Mouse (Mus musculus): ENCODE results near the gene Ttc32. TPM values are rescaled to one million over a fixed set of nuclear protein-coding genes. Genes with fewer than 3 reads are reported as not detected.

The Ttc32 gene
- 47.3 TPM for polyA plus RNA-seq (2014; fragmentation: Illumina TruSeq; extraction: RNeasy Lipid Tissue Mini Kit (QIAGEN cat#74804); ENCODE audit: low read depth, low replicate concordance)

DNA sequence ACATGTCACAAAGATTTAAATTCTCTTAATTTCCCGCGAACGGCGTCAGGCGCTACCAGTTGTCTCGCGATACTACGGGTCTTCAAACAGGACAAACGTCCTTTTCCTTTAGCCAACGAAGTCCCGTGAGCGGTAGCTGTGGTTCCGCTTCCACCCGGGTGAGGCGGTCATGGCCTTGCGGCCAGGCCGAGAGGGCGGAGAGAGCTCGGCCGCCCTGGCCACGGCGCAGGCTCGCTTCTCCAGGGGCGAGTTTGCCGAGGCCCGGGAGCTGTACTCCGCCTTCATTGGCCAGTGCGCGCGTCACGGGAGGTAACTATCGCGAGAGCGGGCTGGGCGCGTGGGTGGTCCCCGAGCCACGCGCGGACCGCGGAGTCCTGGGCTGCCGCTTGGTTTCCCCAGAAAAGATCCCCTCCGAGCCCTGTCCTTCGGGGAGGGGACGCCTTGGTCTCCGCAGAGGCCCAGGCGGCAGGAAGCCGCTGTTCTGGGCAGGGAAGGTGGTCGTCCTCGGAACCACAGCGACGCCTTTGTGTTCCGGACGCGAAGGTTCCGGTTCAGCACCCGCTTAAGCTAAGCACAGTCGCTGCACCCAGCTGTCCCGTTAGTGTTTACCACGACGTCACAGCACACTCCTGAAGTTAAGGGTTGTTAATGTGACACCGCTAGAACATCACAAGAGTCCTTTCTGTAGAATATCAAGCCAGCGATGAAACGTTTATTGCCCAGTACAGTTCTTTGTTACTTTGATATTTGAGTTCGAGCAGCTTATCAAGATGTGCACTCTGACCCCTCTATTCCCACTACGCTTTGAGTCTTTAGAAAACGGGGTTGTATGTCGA lies at the start of gene Ttc32:
Gene Ttc32 (plus strand): TSS at position 110 of the 836 bp plus-strand sequence.

Other genes with a start within 250 kb of the Ttc32 start
- gene Laptm4a, start 108.3 kb upstream of the Ttc32 start, polyA plus RNA-seq (2014; fragmentation: Illumina TruSeq; extraction: RNeasy Lipid Tissue Mini Kit (QIAGEN cat#74804); ENCODE audit: low read depth, low replicate concordance), result 350 TPM
- gene Matn3, start 82.1 kb upstream of the Ttc32 start, polyA plus RNA-seq (2014; fragmentation: Illumina TruSeq; extraction: RNeasy Lipid Tissue Mini Kit (QIAGEN cat#74804); ENCODE audit: low read depth, low replicate concordance), result not detected
- 2.1 TPM for gene Wdr35, start 56.1 kb upstream of the Ttc32 start, polyA plus RNA-seq (2014; fragmentation: Illumina TruSeq; extraction: RNeasy Lipid Tissue Mini Kit (QIAGEN cat#74804); ENCODE audit: low read depth, low replicate concordance)

Data from liver, adult 10 weeks (tissue).